Mouse (Mus musculus) liver, embryonic 14.5 days (tissue): ENCODE measurements around the gene Rcor1. TPM values are rescaled to one million over a fixed set of nuclear protein-coding genes. Genes with fewer than 3 reads are reported as not detected.

Experiments
- ATAC-seq: fragments of 200-750 bp; cut with Nextera tagmentation; 2 replicates; pipeline ENCODE4 v1.8.0; 2017; ENCODE audit warnings: moderate number of reproducible peaks, mild to moderate bottlenecking, moderate library complexity; ENCODE audit not compliant: insufficient read depth
- DNase-seq, 3 experiments: peaks; one replicate each; pipeline ENCODE4 v3.0.0-alpha.2; 2012 to 2013; ENCODE audit warnings: low read depth in 3 of 3, low spot score in 3 of 3
- H3K27ac ChIP-seq: fragments of 300-500 bp; sonication (generic); 2 replicates; pipeline ENCODE4 v1.5.1; 2014; ENCODE audit warnings: moderate library complexity, mild to moderate bottlenecking, control low read depth, inconsistent platforms
- H3K27me3 ChIP-seq: fragments of 300-500 bp; sonication (generic); 2 replicates; pipeline ENCODE4 v1.6.1; 2014; ENCODE audit warnings: mild to moderate bottlenecking, low read length, moderate library complexity; ENCODE audit not compliant: control insufficient read depth, insufficient read depth
- H3K36me3 ChIP-seq: fragments of 300-500 bp; sonication (generic); replicated peaks from 2 replicates; pipeline ENCODE4 v1.6.1; 2014; ENCODE audit warnings: low read depth; ENCODE audit not compliant: control insufficient read depth, insufficient read depth
- H3K4me1 ChIP-seq, 2 experiments: fragments of 200-500 bp in 1 of 2; fragments of 300-500 bp in 1 of 2; sonication (generic) in 1 of 2; replicated peaks; 2 replicates each; pipeline ENCODE4 v1.6.1; 2012 to 2014; ENCODE audit warnings: antibody characterized with exemption in 1 of 2, inconsistent platforms in 1 of 2, low read length in 1 of 2; ENCODE audit not compliant: control insufficient read depth in 2 of 2, insufficient read depth in 2 of 2
- H3K4me2 ChIP-seq: fragments of 300-500 bp; sonication (generic); 2 replicates; pipeline ENCODE4 v1.6.1; 2014; ENCODE audit warnings: low read depth, mild to moderate bottlenecking, control low read depth, moderate library complexity
- H3K4me3 ChIP-seq, 2 experiments: fragments of 200-500 bp in 1 of 2; fragments of 300-500 bp in 1 of 2; sonication (generic) in 1 of 2; 2 replicates each; pipeline ENCODE4 v1.5.1; 2012 to 2014; ENCODE audit warnings: low read depth in 2 of 2, low read length in 2 of 2, mild to moderate bottlenecking in 2 of 2, control low read depth in 1 of 2, inconsistent platforms in 1 of 2, moderate library complexity in 1 of 2; ENCODE audit not compliant: insufficient read depth in 1 of 2
- H3K9ac ChIP-seq: fragments of 300-500 bp; sonication (generic); replicated peaks from 2 replicates; pipeline ENCODE4 v1.6.1; 2014; ENCODE audit warnings: mild to moderate bottlenecking, control low read depth, moderate library complexity
- H3K9me3 ChIP-seq: fragments of 300-500 bp; sonication (generic); 2 replicates; pipeline ENCODE4 v1.6.1; 2016; ENCODE audit warnings: low read length, mixed read lengths; ENCODE audit not compliant: control insufficient read depth
- CTCF ChIP-seq: IDR thresholded peaks from 2 replicates; pipeline ENCODE4 v1.5.1; 2016; ENCODE audit warnings: antibody characterized with exemption, low read depth, control low read depth
- EP300 ChIP-seq: IDR thresholded peaks from 2 replicates; pipeline ENCODE4 v1.6.1; 2016; ENCODE audit warnings: antibody characterized with exemption, low read depth
- WGBS: fragments of 180-500 bp; shearing (Covaris S2); extraction: QIAGEN DNeasy Blood & Tissue Kit; methylation state at CpG from one replicate; pipeline ENCODE4 v1.1.7; 2014; ENCODE audit not compliant: insufficient replicate concordance; 5-methylcytosine and 5-hydroxymethylcytosine counted together
- polyA plus RNA-seq, 2 experiments: library from polyadenylated mRNA; depleted of rRNA in 1 of 2; stranded (reverse) in 1 of 2; unstranded in 1 of 2; fragments of >200 nt; fragmentation: Nextera tagmentation in 1 of 2; extraction: Ambion mirVana in 1 of 2; gene quantifications; 2 replicates each; pipeline versions ENCODE4 v1.2.1 to v1.2.3; 2012 to 2014

The Rcor1 gene
- polyA plus RNA-seq, 2 experiments, result 5.8 to 9.1 TPM

GRCm38 (mm10) chr12:111000956-111001355, 38.2 kb upstream of the Rcor1 start:
- H3K4me2 ChIP-seq, result no peak overlapping the region

GRCm38 (mm10) chr12:111004142-111004541, 35.0 kb upstream of the Rcor1 start:
- 49% methylated on average over 9 of the region's 9 CpGs for WGBS
- Histone ChIP-seq H3K9me3 (no peaks in the 10 kb centered on the region), H3K36me3 (no peaks in the 10 kb centered on the region), H3K4me1 (peaks cover 18 to 36% of the 10 kb centered on the region in 2 experiments), H3K9ac (no peak overlapping the region), H3K4me2 (no peak overlapping the region), H3K27ac (no peak overlapping the region), H3K4me3 (no peak overlapping the region), H3K27me3 (no peaks in the 10 kb centered on the region)
- DNase-seq, result no peak
- no peak for ATAC-seq
- TF ChIP-seq EP300 (no peak), CTCF (no peak)

More at GRCm38 (mm10) chr12:111000956-111001355, 38.2 kb upstream of the Rcor1 start:
- Histone ChIP-seq H3K36me3 (no peaks in the 10 kb centered on the region), H3K9me3 (no peaks in the 10 kb centered on the region; the same call in none of the 2 replicates), H3K27me3 (no peaks in the 10 kb centered on the region), H3K9ac (no peak overlapping the region), H3K4me1 (peaks cover 5 to 14% of the 10 kb centered on the region in 2 experiments; a peak in 3 of 4 replicates), H3K4me3 (no peak overlapping the region), H3K27ac (no peak overlapping the region)
- TF ChIP-seq CTCF (no peak), EP300 (no peak)
- ATAC-seq (no peak), DNase-seq (no peak)
- 87% methylated on average over 7 of the region's 7 CpGs for WGBS

- no peak overlapping the region for H3K4me2 ChIP-seq
- H3K9ac ChIP-seq, result no peak overlapping the region
- no peak overlapping the region for H3K27ac ChIP-seq
- no peaks in the 10 kb centered on the region for H3K9me3 ChIP-seq
- no peak for TF ChIP-seq EP300
- no peak for TF ChIP-seq CTCF
- peaks cover 21 to 38% of the 10 kb centered on the region in 2 experiments for H3K4me1 ChIP-seq
- H3K27me3 ChIP-seq, result no peaks in the 10 kb centered on the region
- DNase-seq (no peak), ATAC-seq (no peak)
- no peaks in the 10 kb centered on the region for H3K36me3 ChIP-seq
- H3K4me3 ChIP-seq, result no peak overlapping the region
- WGBS, result 64% methylated on average over 6 of the region's 6 CpGs
Measured at GRCm38 (mm10) chr12:111005803-111006202, 33.3 kb upstream of the Rcor1 start.

- no peak overlapping the region for H3K27ac ChIP-seq
- no peak overlapping the region for H3K4me2 ChIP-seq
- H3K4me1 ChIP-seq, result peaks cover 21 to 42% of the 10 kb centered on the region in 2 experiments
- TF ChIP-seq EP300 (no peak), CTCF (no peak)
- H3K36me3 ChIP-seq, result no peaks in the 10 kb centered on the region
- 77% methylated on average over 5 of the region's 5 CpGs for WGBS
- H3K27me3 ChIP-seq, result no peaks in the 10 kb centered on the region
- no peak overlapping the region for H3K9ac ChIP-seq
- DNase-seq (no peak), ATAC-seq (no peak)
- H3K4me3 ChIP-seq, result no peak overlapping the region
- no peaks in the 10 kb centered on the region for H3K9me3 ChIP-seq
Measured at GRCm38 (mm10) chr12:111006339-111006738, 32.8 kb upstream of the Rcor1 start.

- no peak overlapping the region for H3K4me3 ChIP-seq
- peak; percentile 19; the same call in 1 of the 2 replicates for TF ChIP-seq EP300
- TF ChIP-seq CTCF, result no peak
- H3K9ac ChIP-seq, result no peak overlapping the region
- H3K27me3 ChIP-seq, result no peaks in the 10 kb centered on the region
- H3K27ac ChIP-seq, result peak overlapping the region; percentile 41
- peaks cover 21 to 43% of the 10 kb centered on the region in 2 experiments for H3K4me1 ChIP-seq
- no peaks in the 10 kb centered on the region for H3K9me3 ChIP-seq
- DNase-seq (peak; percentile 42 to 60 (median 49)), ATAC-seq (peak; percentile 67)
- WGBS, result 14% methylated on average over 14 of the region's 14 CpGs
- 0 out of 2 replicates have a peak overlapping the region, but pooled peaks have one; percentile 11 for H3K4me2 ChIP-seq
- H3K36me3 ChIP-seq, result no peaks in the 10 kb centered on the region
Measured at GRCm38 (mm10) chr12:111007134-111008103, 31.7 kb upstream of the Rcor1 start.
